Mouse (Mus musculus) embryo, embryonic 11.5 days (tissue): Measurements from ENCODE around the gene Akap6.
A peak's percentile ranks its signal among the peaks of the same experiment; 100 is the strongest.

Experiments used
- DNase-seq: peaks from one replicate; pipeline ENCODE4 v3.0.0-alpha.2; 2012; ENCODE audit warnings: low read depth, low spot score

Gene Akap6

DNA sequence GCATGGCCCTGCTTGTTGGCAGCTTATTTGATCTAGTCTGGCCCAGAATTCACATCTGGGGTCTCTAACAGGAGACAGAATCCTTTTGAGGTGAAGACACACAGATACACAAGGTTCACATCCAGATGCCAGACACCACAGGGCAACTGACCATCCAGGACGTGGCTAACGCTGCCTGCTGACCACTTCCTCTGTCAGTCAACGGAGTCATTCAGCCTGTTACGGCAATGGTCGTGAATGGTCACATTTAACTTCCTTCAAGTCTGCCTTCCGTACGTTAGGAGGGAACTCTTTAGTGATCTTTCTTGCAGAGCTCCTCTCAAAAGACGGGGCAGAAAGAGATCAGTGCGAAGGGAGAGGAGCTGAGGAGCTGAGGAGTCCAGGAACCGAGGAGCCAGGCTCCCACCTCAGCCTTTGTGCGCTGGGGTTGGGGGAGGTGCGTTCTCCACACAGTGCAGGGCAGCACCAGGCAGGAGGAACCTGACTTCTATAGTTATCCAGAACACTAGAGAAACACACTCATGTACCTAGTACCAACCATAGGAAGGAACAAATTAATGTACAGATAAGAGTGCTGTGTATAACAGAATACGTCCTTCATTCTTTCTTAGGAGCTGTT, 209.4 kb downstream of the Akap6 start:
- DNase-seq, result no peak

GRCm38 (mm10) chr12:52910345-52910744, 211.2 kb downstream of the Akap6 start:
- DNase-seq, result no peak

GRCm38 (mm10) chr12:52910819-52911218, 211.6 kb downstream of the Akap6 start:
- DNase-seq, result peak; percentile 52

DNA sequence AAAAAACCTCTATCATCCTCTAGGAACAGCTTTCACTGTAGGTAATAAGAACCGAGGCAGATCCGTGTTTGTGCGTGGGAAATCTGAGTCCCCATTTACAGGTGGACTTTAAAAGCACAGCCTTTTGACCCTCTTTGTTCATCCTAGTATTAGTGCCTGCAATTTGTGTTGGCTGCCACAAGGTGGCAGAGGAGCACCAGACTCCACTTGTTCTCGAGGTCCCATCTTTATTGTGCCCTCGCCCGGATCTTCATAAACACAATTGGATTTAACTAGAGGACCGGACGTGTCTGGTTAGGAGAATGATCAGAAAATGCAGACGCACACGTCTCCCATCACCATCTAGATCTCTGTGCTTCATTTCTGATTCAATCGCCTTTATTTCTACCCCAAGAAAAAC, 219.8 kb downstream of the Akap6 start:
- DNase-seq, result peak; percentile 54

DNA sequence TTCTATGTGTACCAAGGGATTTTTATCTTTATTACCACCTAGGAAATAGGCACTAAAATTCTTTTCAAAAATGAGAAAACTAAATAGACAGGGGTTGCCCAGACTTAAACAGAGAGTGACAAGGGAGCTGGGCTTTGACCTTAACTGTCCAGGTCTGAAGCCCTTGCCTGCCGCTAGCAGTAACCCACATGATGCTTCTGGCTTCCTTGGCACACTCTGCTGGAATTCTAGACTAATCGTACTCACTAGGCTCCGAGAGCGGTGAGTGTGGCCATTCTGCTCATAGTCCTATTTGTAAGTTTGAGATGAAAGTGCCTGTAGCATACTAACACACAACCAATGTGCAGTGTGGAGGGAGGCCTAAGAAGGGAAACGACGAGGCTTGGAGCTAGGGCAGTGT, 223.3 kb downstream of the Akap6 start:
- no peak for DNase-seq

DNA sequence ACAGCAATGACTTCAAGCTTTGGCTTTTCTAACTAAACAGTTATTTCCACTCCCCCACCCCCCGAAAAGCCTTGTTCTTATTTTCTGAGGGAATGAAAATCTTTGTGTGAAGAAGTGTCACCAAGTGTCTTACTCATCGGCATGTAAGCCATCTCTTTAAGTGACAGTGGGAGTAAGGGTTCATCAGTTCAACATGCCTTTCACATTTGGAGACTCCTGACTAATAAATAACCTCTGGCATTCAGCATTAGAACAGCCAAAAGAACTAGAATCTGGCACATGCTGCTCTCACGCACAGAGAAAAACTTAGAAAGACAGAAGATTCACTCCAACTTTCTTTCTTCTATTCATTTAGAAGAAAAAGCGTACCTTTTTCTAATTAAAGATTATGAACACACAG, 226.3 kb downstream of the Akap6 start:
- DNase-seq, result no peak

DNA sequence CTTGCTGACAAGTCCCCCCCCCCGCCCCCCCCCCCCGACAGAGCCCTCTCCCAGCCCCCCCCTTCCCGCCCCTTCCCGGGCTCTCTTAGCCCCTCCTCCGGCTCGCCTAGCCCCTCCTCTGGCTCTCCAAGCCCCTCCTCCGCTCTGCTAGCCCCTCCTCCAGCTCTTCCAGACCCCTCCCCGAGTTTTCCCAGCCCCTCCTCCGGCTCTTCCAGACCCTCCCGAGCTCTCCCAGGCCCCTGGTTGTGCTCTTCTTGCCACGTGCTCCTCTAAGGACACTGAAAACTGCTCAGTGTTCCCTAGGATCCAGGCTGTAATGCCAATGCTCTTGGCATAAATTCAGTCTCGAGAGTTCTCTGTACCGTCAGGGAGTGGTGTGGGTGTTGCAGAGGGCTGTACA, 234.6 kb downstream of the Akap6 start:
- DNase-seq, result no peak

DNA sequence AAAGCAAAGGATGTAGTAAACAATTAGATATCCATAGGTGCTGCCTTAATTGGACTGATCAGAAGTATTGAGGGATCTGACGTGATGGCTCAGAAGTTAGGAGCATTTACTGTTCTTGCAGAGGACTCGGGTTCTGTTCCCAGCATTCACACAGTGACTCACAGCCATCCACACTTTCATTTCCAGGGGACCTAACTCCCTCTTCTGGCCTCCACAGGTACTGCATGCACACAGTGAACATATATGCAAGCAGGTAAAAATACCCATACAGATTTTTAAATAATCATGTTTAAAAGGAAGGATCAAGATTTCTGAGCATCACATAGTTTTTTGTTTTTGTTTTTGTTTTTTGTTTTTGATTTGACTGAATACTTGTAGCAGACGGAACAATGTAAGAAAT, 235.8 kb downstream of the Akap6 start:
- no peak for DNase-seq

DNA sequence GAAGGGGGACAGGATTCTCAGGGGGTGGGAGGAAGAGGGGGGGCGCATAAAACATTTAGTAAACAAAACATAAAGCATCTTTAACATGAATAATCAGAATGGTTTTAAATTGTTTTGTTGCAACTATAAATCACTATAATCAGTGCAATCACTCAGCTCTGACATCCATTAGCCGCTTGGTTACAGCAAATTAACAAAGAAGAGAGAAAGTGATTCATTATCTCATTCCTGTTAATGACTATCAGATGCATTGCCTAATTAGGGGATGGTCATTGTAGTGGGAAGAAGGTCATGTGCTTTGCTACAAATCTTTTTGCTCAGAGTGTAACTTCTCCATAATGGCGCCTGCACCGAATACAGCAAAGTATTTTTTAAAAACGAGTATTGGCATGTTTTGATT, 239.6 kb downstream of the Akap6 start:
- no peak for DNase-seq

GRCm38 (mm10) chr12:52939324-52939946, 240.3 kb downstream of the Akap6 start:
- no peak for DNase-seq

- DNase-seq, result no peak
Measured at GRCm38 (mm10) chr12:52941941-52942340, 242.8 kb downstream of the Akap6 start.

DNA sequence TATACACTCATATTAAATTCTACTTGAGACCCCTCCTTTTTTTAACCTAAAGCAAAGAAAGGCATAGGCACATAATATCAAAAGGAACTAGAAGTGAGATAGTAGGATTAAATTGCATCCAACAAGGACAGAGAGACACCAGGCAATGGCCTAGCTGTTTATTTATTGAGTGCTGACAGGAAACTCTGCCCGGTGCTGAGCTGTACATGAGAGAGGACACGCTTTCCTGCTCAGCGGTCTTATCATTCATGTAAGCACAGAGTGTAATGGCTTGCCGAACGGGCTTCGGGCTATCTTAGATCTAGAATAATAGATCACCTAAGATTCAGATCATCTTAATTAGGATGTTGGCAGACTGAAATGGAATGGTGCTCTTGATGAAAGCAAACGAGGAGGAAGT, 245.1 kb downstream of the Akap6 start:
- DNase-seq, result no peak

- no peak for DNase-seq
Measured at GRCm38 (mm10) chr12:52944949-52945348, 245.8 kb downstream of the Akap6 start.

GRCm38 (mm10) chr12:52950660-52951059, 251.5 kb downstream of the Akap6 start:
- DNase-seq, result no peak

DNA sequence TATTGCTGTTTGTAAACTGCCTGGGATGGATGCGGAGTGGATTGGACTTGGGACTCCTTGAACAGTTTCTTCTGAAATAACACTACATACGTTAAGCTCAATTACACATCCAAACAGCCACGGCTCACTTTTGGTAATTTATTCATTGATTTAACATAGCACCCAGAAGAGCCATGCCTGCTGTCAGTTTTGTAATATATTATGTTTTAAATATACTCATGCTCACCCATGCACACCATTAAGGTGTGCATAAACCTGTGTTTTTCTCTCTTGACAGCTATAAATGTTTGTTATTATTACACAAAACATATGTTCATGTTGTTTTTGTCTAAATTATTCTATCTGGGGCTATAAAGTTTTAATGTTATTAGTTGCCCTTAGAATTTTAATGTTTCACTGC, 258.4 kb downstream of the Akap6 start:
- no peak for DNase-seq

DNA sequence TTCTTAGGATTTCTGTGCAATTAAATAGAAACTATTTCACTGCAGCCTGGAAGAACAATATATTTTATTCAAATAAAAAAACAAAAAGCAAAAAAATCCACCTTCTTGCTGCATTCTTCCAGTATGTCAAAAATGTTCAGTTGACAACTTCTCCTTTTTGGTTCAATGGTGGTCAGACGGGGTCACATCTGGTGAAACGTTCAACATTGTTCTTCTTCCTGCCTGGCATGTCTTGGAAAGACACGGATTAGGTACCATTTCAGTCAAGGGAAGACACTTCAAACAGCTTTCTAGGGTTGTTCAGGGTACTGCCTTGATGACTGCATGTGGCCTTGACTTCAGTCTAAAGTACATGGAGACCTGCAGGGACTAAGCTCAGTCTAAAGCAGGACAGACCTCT, 258.8 kb downstream of the Akap6 start:
- no peak for DNase-seq

- DNase-seq, result no peak
Measured at GRCm38 (mm10) chr12:52991745-52992144, 292.6 kb downstream of the Akap6 start.

GRCm38 (mm10) chr12:53012336-53012735, 313.2 kb downstream of the Akap6 start:
- no peak for DNase-seq

- DNase-seq, result no peak
Measured at GRCm38 (mm10) chr12:53014539-53014938, 315.4 kb downstream of the Akap6 start.

DNA sequence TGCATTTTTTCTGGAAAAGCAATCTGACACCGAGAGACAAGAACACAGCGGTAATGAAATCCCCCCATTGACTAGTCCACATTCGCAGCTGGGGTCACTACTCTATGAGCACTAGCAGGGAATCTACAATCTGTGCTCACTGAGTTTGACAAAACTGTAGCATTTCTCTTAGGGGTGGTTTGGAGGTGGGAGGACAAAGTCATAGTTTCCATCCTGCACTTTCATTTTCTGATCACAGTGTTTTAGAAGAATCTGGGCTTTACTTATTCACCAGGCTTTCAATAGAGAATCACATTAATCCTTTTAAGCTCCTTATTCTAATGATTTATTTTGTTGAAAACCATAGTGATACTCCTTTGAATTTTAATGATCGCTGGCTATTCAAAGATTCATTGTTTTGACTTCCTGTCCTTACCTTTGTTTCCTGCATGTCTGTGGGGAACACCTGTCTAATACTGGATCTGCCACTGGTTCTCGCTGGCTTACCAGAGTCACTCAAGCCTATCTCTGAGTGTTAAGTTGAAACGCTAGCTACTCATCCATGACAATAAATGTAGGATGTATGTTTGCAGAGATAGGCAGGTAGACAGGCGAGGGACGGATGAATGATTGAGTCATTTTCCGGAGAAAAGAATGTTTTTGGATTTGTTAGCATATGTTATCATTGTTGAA, 325.5 kb downstream of the Akap6 start:
- no peak for DNase-seq

DNA sequence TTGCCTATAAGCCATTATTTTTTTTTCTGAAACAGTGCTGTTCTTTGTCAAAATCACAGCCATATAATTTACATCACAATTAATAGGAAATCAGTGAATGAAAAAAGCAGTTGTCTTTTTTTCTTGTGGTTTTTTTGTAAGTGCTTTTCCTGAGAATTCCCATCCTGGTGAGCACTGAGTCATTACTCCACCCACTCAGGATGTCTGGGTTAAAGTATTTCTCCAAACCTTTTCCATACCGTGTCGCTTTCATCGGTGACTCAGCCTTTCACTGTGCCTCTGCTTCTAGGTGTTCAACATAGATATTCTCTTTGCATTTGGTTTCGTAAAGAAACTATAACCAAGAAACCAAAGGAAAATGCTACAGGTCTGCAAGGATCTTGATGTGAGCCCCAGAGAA, 328.1 kb downstream of the Akap6 start:
- DNase-seq, result no peak

DNA sequence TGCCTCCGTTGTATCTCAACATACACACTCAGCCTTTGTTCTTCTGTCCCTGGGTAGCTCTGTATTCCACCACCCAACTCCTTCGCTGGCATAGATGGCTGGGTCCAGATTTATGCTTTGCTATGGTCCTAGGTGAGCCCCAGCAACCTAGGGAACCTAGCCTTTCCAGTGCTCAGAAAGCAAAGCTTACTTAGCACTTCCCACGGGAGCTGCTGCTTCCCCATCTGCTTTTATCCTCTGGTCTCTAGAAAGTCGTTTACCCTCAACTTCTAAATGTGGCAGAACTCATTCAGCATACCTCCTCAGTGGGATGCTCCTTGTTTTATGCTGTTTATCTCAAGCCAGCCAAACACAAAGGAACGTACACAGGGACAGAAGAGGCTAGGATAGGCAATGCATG, 329.7 kb downstream of the Akap6 start:
- DNase-seq, result no peak

DNA sequence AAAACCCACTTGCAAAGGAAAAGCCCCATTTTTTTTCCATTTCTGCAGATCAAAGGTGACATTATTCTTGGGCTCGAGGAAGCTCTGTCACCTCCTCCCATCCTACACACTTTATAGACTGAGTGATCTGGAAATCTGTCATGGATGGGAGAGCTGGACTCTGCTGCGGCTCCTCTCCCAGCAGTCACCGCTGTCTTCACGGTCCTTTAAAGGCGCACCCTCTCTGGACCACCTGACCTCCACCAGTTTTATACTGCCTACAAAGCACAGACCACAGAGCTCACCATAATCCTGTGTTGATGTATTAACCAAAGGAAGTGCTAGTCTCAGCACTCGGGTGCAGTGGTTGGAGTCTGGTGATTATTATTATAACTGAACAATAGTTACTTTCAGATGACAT, 330.7 kb downstream of the Akap6 start:
- DNase-seq, result no peak
